Mouse (Mus musculus) adrenal gland, adult 18-20 months (tissue): ENCODE data around the gene Ctsa. TPM values are rescaled to one million over a fixed set of nuclear protein-coding genes. Genes with fewer than 3 reads are reported as not detected.
"Not testable (repeated sequence)": the region's sequence is repeated elsewhere in the genome, so short reads cannot be mapped to it uniquely, and the experiment has no call there.

ENCODE experiments used
- DNase-seq, 2 experiments: peaks; one replicate each; pipeline ENCODE4 v3.0.0; 2021 to 2022; ENCODE audit warnings: low spot score in 2 of 2
- total RNA-seq, 2 experiments: library from RNA; stranded (reverse); gene quantifications; 1 replicate in 1 of 2; 2 replicates in 1 of 2; pipeline ENCODE4 v1.2.3; 2021

Gene Ctsa
- total RNA-seq, 2 experiments from 2014 or later: 103 to 106 TPM

DNA sequence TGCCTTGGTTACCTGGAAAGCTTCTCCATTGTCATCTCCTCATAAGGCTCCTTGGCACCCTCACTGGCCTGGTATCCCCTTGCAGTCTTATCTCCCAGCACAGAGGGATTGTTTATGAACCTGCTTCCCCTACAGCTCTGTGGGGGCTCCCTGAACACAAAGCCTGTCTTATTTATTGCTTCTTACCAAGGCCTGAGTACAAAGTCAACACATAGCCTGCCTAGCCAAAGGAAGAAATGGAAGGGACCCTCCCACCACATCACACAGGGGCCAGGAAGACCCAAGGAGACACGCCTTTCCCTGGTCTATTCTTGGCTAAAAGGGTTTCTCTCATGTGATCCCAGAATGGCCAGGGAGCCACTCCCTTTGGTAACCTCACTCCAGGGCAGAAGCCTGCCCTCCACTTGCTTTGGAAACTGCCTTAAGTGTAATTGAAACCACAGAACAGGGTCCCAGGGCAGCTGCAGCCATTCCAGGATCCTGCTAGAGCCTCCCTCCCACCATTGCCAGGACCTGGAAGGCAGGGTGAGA lies 41.6 kb downstream of the Ctsa start:
- DNase-seq: no peak

GRCm38 (mm10) chr2:164875648-164876047 lies 43.0 kb downstream of the Ctsa start:
- DNase-seq: not testable (repeated sequence)

- not testable (repeated sequence) for DNase-seq
These were observed 44.9 kb downstream of the Ctsa start for GRCm38 (mm10) chr2:164877376-164878215.

GRCm38 (mm10) chr2:164878509-164879227 lies 46.0 kb downstream of the Ctsa start:
- peak; percentile 47 to 49 for DNase-seq

- DNase-seq: peak; percentile 94 to 95
These were observed 46.5 kb downstream of the Ctsa start, which contains the start of gene Pcif1 for GRCm38 (mm10) chr2:164879228-164879567. Gene Pcif1 (plus strand): TSS chr2:164879304.

GRCm38 (mm10) chr2:164879568-164880277 lies 47.0 kb downstream of the Ctsa start:
- DNase-seq: peak; percentile 92

- no peak for DNase-seq
These were observed 49.9 kb downstream of the Ctsa start for GRCm38 (mm10) chr2:164882619-164883018.

- peak; percentile 64 to 77 for DNase-seq
These were observed 53.1 kb downstream of the Ctsa start for GRCm38 (mm10) chr2:164885788-164886187.

DNA sequence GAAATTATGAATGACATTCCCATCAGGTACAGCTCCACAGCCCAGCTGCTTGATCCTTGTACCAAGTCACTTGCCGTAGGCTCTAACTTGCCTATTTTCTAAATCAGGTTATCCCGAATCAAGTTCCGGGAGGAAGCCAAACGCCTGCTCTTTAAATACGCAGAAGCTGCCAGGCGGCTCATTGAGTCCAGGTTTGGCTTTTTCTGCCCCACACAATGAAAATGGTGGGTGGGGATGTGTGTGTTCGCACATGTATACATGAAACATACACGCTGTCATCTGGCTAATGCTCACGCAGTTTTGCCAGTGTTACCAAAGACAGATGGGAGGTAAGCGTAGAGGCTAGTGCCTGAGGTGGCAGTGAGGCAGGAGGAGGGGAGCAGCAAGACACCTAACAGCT lies 53.9 kb downstream of the Ctsa start:
- no peak for DNase-seq

- DNase-seq: no peak
These were observed 56.3 kb downstream of the Ctsa start for GRCm38 (mm10) chr2:164888996-164889395.

GRCm38 (mm10) chr2:164889960-164890359 lies 57.3 kb downstream of the Ctsa start:
- no peak for DNase-seq

Other genes with a start within 250 kb of the Ctsa start
- gene Wfdc6a, start 247.4 kb upstream of the Ctsa start, total RNA-seq: under 1 TPM; 0.38 to 0.40 TPM
- not detected for gene Eppin, start 239.3 kb upstream of the Ctsa start, total RNA-seq
- not detected for gene Wfdc6b, start 219.4 kb upstream of the Ctsa start, total RNA-seq
- not detected for gene Wfdc8, start 219.2 kb upstream of the Ctsa start, total RNA-seq
- gene Wfdc16, start 194.1 kb upstream of the Ctsa start, total RNA-seq: not detected
- not detected for gene Wfdc10, start 176.8 kb upstream of the Ctsa start, total RNA-seq
- not detected for gene Wfdc9, start 176.3 kb upstream of the Ctsa start, total RNA-seq
- not detected for gene Wfdc11, start 158.8 kb upstream of the Ctsa start, total RNA-seq
- not detected for gene Wfdc13, start 147.8 kb upstream of the Ctsa start, total RNA-seq
- not detected for gene Spint4, start 134.4 kb upstream of the Ctsa start, total RNA-seq
- gene Spint5, start 117.6 kb upstream of the Ctsa start, total RNA-seq: not detected
- under 1 TPM; 0.20 to 0.45 TPM for gene Wfdc3, start 86.9 kb upstream of the Ctsa start, total RNA-seq
- 10 to 100 TPM; 34.0 to 35.2 TPM for gene Dnttip1, start 86.9 kb upstream of the Ctsa start, total RNA-seq
- 1 to 10 TPM; 1.4 to 4.0 TPM for gene Ube2c, start 63.0 kb upstream of the Ctsa start, total RNA-seq
- gene Tnnc2, start 52.9 kb upstream of the Ctsa start, total RNA-seq: 10 to 100 TPM in 1 of 2 experiments, not detected in 1; 11.3 TPM
- gene Snx21, start 47.0 kb upstream of the Ctsa start, total RNA-seq: 10 to 100 TPM; 25.0 to 28.4 TPM
- gene Acot8, start 28.0 kb upstream of the Ctsa start, total RNA-seq: 10 to 100 TPM; 32.6 to 36.6 TPM
- 1 to 10 TPM; 4.2 to 5.3 TPM for gene Zswim3, start 27.8 kb upstream of the Ctsa start, total RNA-seq
- gene Zswim1, start 10.2 kb upstream of the Ctsa start, total RNA-seq: 10 to 100 TPM; 11.0 to 11.4 TPM
- gene Spata25, start 4.3 kb upstream of the Ctsa start, total RNA-seq: not detected
- gene Neurl2, start 583 bp downstream of the Ctsa start, total RNA-seq: 1 to 10 TPM; 1.4 to 1.7 TPM
- gene Pltp, start 24.8 kb downstream of the Ctsa start, total RNA-seq: 10 to 100 TPM; 22.5 to 55.9 TPM
- 10 to 100 TPM; 35.1 to 48.6 TPM for gene Pcif1, start 46.4 kb downstream of the Ctsa start, total RNA-seq
- 10 to 100 TPM; 20.9 to 22.4 TPM for gene Zfp335, start 78.9 kb downstream of the Ctsa start, total RNA-seq
- 1 to 10 TPM in 1 of 2 experiments, under 1 TPM in 1; 0.89 to 2.7 TPM for gene Mmp9, start 107.9 kb downstream of the Ctsa start, total RNA-seq
- 1 to 10 TPM; 5.2 to 9.0 TPM for gene Slc12a5, start 127.9 kb downstream of the Ctsa start, total RNA-seq
- gene Ncoa5, start 202.0 kb downstream of the Ctsa start, total RNA-seq: 10 to 100 TPM; 35.7 to 41.6 TPM
- gene Cd40, start 222.8 kb downstream of the Ctsa start, total RNA-seq: 1 to 10 TPM; 1.9 to 2.2 TPM